Mouse (Mus musculus): Measurements from ENCODE around the gene Rasd1.
"Not testable (repeated sequence)": the region's sequence is repeated elsewhere in the genome, so short reads cannot be mapped to it uniquely, and the experiment has no call there.

Gene Rasd1

GRCm38 (mm10) chr11:59960476-59961337, 4.0 kb downstream of the Rasd1 start:
- no peak for DNase-seq (ENCODE audit: extremely low spot score)

- DNase-seq (ENCODE audit: extremely low spot score) = no peak
Measured at GRCm38 (mm10) chr11:59959453-59959852, 5.3 kb downstream of the Rasd1 start.

GRCm38 (mm10) chr11:59956749-59957148, 8.0 kb downstream of the Rasd1 start:
- no peak for DNase-seq (ENCODE audit: extremely low spot score)

DNA sequence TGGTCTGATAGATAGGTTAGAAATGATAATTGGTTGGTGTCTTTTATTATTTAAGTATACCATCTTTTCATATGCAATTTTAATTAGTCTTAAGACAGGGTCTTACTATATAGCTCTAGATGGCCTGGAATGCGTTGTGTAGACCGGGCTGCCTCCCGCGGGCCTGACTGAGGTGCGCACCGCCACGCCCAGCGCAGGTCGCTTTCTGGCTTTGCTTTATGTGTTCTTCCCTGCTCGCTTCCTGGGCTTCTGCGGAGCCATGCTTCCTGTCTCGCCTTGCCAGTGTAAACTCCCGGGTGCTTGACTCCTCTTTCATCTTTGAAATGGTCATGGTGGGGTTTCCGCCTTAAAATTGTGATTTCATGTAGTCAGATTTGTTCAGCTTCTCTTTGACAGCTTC, 11.9 kb downstream of the Rasd1 start:
- no peak for DNase-seq (ENCODE audit: extremely low spot score)

- DNase-seq (ENCODE audit: extremely low spot score) = no peak
Measured at GRCm38 (mm10) chr11:59948401-59948767, 16.4 kb downstream of the Rasd1 start.

- peak; percentile 96 for DNase-seq (ENCODE audit: extremely low spot score)
Measured at GRCm38 (mm10) chr11:59947752-59948400, 16.9 kb downstream of the Rasd1 start, which contains the start of gene Med9. Med9 (plus strand) TSS chr11:59948206.

- not testable (repeated sequence) for DNase-seq (ENCODE audit: extremely low spot score)
Measured at GRCm38 (mm10) chr11:59944855-59945254, 19.9 kb downstream of the Rasd1 start.

DNA sequence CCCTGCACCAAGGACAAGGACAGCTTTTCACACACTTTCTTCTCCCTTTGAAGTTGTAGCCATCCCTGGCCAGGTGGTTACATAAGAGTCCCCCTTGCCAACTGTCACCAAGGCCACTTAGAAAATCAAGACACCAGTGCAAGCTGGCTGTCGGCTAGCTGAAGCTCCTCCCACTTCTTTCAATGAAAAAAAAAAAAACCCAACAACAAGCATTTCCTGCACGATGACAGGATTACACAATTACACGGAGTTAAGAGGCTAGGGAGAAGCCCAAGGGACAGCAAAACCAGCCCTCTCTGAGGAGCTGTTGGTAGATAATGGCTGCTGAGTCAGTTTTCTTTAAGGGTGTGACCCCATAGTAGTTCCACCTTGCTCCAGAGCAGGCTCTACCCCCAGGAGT, 23.4 kb downstream of the Rasd1 start:
- DNase-seq (ENCODE audit: extremely low spot score) = no peak

- no peak for DNase-seq (ENCODE audit: extremely low spot score)
Measured at GRCm38 (mm10) chr11:59940645-59941044, 24.1 kb downstream of the Rasd1 start.

DNA sequence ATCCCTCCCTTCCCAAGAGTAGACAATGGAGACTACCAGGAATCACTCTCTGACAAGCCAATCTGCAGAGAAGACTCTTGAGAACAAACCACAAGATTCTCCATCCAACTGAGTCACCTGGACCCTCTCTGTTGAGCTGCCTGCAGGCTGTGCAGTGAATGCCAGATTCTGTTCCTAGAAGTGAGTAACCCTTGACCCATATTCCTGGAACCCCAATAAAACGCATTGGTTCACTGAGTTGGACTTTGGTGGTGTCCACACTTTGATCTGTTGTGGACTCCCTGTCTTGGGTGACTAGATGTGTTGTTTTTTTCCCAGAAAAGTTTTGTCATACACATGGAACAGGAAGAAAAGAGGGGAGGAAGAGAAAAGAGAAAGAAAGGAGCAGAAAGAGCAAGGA, 24.9 kb downstream of the Rasd1 start:
- no peak for DNase-seq (ENCODE audit: extremely low spot score)

- no peak for DNase-seq (ENCODE audit: extremely low spot score)
Measured at GRCm38 (mm10) chr11:59937615-59938014, 27.1 kb downstream of the Rasd1 start.

DNA sequence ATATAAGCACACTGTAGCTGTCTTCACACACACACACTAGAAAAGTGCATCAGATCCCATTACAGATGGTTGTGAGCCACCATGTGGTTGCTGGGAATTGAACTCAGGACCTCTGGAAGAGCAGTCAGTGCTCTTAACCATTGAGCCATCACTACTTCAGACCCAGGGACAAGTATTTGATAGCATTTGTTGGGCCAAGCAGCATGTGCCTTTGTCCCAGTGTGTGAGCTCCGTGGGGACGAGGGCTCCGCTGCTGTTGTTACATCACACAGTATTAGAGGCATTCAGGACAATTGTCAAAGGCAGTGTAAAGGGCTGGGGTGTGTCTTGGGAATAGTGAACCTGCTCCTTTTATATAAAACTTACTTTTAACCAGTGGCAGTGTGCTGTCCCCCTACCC, 27.7 kb downstream of the Rasd1 start:
- DNase-seq (ENCODE audit: extremely low spot score) = no peak

DNA sequence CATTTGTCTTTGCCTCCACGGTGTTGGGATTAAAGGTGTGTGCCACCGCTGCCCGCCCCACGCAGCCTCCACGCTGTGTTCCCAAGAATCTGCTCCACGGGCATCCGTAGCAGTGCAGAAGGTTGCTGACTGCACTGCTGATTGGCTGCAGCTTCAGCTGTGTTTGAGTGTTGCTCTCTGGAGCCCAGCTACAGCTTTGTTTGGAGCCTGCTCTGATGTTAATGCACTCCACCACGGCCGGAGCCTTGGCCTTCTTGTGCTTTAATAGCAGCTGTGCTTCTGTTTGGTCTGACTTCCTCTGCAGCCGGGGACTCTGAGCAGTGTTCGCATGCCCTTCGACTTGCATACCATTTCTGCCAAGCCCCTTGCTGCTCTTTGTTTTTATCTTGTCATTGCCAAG, 30.8 kb downstream of the Rasd1 start:
- DNase-seq (ENCODE audit: extremely low spot score) = no peak

DNA sequence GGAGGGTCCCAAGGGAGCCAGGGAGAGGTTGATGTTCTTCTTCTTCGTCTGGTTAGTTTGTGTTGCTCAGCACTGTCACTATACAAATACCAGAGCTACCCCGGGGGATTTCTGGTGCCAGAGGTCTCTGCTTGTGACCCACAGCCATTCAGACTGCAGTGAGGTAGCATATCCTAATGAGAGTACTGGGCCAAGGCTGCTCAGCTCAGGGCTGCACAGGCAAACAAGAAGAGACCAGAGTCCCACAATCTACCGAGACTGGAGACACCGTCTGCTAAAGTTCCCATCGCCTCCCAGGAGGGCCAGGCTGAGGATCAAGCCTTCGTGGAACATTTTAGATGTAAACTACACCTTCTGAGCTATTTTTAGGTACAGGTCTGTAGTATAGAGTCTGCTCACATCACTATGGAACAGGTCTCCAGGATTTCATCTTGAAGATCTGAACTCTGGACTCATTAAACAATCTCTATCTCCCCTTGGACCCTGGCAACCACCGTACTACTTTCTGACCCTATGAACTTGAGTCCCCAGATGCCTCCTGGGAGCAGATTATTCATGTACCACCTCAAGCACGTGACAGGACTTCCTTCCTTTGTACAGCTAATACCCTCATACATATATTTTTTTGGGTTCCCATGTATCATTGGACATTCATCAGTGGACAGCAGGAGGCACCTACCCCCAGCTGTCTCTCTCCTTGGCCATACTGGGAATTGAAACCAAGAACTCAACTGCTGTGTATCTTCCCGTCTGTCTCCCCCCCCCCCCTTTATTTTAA, 32.0 kb downstream of the Rasd1 start:
- no peak for DNase-seq (ENCODE audit: extremely low spot score)

- no peak for DNase-seq (ENCODE audit: extremely low spot score)
Measured at GRCm38 (mm10) chr11:59930031-59930430, 34.7 kb downstream of the Rasd1 start.

DNA sequence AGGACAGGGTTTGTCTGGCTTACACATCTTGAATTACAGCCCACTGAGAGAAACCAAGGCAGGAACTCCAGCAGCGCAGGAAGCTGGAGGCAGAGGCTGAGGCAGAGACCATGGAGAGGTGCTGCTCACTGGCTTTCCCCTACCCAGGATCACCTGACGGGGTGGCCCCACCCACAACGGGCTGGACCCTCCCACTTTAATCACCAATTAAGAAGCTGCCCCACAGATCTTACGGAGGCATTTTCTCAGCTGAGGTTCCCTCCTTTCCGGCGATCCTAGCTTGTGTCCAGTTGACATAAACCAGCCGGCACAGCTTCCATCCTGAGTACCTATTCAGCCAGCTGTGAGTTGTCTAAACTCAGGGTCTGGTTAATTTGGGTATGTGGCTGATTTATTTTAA, 43.5 kb downstream of the Rasd1 start:
- no peak for DNase-seq (ENCODE audit: extremely low spot score)

- DNase-seq (ENCODE audit: extremely low spot score) = no peak
Measured at GRCm38 (mm10) chr11:59920331-59920730, 44.4 kb downstream of the Rasd1 start.

DNA sequence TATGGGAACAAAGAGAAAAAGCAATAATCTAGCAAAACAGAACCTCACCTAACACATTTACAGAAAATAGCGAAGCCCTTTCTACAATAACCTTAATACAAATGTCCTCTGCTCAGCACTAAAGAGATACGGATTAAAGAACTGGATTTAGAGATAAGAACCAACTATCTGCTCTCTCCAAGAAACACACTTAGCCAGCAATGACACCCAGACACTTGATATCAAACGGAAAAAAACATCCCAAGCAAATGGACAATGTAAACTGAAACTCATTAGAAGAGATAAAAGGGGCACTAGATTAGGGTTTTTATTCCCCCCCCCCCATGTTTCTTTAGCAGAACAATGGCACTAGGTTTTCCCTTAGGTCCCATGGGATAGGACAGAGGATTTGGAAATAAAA, 45.3 kb downstream of the Rasd1 start:
- DNase-seq (ENCODE audit: extremely low spot score) = no peak

- no peak for DNase-seq (ENCODE audit: extremely low spot score)
Measured at GRCm38 (mm10) chr11:59918014-59918413, 46.7 kb downstream of the Rasd1 start.

DNA sequence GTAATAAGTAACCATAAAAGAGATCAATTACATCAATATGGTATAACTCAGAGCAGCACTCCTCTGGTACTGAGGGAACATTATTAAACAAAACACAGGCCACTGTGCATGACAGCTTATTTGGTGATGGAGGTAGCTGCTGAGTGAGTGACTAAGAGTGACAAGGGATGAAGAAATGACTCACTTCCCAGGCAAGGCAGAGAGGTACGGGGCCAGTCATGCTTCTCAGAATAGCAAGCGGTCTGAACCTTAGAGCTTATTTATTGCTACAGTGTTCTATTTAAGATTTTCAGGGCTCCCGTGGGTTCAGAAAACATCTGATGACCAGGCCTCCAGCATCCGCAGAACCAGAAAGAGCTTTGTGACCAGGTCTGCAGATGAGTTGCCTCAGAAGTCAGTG, 51.0 kb downstream of the Rasd1 start:
- DNase-seq (ENCODE audit: extremely low spot score) = no peak

Measured in embryo, embryonic 9.5 days (tissue).